ENCODE assay signal across 8 mouse cellular contexts in the genomic region with DNA sequence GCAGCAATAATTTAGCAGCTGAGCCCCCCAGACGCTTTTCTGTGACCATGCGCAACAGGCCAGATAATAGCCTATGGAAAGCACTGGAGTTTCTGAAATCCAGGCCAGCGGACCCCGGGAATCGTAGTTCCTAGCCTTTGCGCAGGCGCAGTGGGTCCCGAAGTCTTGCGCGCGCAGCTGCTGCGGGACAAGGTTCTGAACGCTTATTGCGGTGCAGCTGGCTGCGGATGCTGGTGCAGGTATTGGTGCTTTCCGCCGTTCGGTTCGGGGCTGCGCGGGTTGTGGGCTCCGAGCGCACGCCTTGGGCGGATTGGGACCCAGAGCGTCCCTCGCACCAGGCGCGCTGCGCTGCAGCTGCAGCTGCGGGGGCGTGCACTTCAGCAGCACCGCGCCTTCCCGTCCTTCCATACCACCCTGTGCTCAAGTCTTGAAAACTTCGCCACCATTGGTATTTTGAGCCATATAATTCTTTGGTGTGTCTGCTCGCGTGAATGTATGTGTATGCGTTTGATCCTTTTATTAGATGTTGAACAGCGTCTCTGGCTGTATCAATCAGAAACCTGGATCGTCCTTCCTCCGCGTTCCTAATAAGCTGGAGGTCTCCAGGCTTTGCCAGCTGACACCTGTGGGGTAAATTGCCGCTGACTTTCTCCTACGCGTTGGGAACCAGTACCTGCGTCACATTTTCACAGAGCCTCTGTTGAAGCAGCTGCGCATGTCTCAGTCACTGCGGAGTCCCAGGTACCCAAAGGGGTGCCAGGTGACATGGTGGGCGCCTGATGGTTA. TPM values are rescaled to one million over a fixed set of nuclear protein-coding genes. Genes with fewer than 3 reads are reported as not detected.
DNase-seq lines count a peak whose midpoint lies in the region; ATAC-seq lines count a peak whose summit lies in the region.

A gene (plus strand): TSS at position 209 of the 786 bp plus-strand sequence.

- peak; percentile 84 for DNase-seq in gastrocnemius, postnatal 10 days
- peak; percentile 66 for DNase-seq in hindlimb bud, embryonic 11.5 days (ENCODE audit: extremely low spot score, low read depth, low spot score)
- peak; percentile 91 to 92 for DNase-seq in left cerebral cortex, adult 18-20 months (ENCODE audit: low spot score in 2 of 2)
- DNase-seq in lung, postnatal 36 days = peak; percentile 65
- peak; percentile 95 for DNase-seq in retina, postnatal 1 day
- peak; percentile 55 to 62 for DNase-seq in thymus, postnatal 36 days

- ATAC-seq in activated CD4-positive, CD25-positive, alpha-beta regulatory T cell, adult 4 months = peak; percentile 32
- peak; percentile 78 for ATAC-seq in common myeloid progenitor, adult 5-6 weeks (replicated peaks; ENCODE audit: low read depth, poor library complexity, severe bottlenecking)

RNA-seq across cellular contexts. Expression of the gene that starts here (rescaled TPM):
- not detected for polyA plus RNA-seq in activated CD4-positive, CD25-positive, alpha-beta regulatory T cell, adult 4 months (2017; shearing (Covaris generic))
- not detected in 2 replicates for total RNA-seq in common myeloid progenitor, adult 5-6 weeks (2017)
- under 1 TPM; 0.21 to 0.25 TPM for total RNA-seq in gastrocnemius, postnatal 10 days (2021)
- 10 to 100 TPM; 57.7 to 61.3 TPM for total RNA-seq in left cerebral cortex, adult 18-20 months (2021)

Comparison
In these comparisons a context has a peak if more than half of its experiments do, and no peak if none do; other contexts are left out.
1. Peak in every context shown above with its lines: DNase-seq and ATAC-seq.
2. RNA of the gene that starts here (total RNA-seq): 57.7 to 61.3 TPM in left cerebral cortex, adult 18-20 months; 0.21 to 0.25 TPM in gastrocnemius, postnatal 10 days and not detected in common myeloid progenitor, adult 5-6 weeks; every median in the first group is over 10 times any median in the second.
3. Peak in ATAC-seq in activated CD4-positive, CD25-positive, alpha-beta regulatory T cell, adult 4 months; RNA of the gene not detected or under 1 TPM.
4. Peak in ATAC-seq in common myeloid progenitor, adult 5-6 weeks; RNA of the gene not detected or under 1 TPM.
5. Peak in DNase-seq in gastrocnemius, postnatal 10 days; RNA of the gene not detected or under 1 TPM.